Mouse (Mus musculus): ENCODE results near the gene Tmem200b. TPM values are rescaled to one million over a fixed set of nuclear protein-coding genes. Genes with fewer than 3 reads are reported as not detected.
A peak's percentile ranks its signal among the peaks of the same experiment; 100 is the strongest.

Gene Tmem200b
- total RNA-seq (2021) (1 to 10 TPM; 7.3 to 7.4 TPM), polyA plus RNA-seq (2012; rRNA removed) (6.9 and 10.4 TPM in 2 replicates)
- long read RNA-seq, partial matches to known transcripts, result 0 of 9 reads
- long read RNA-seq, other reads (novel, unspliced or antisense), result 9 of 9 reads

DNA sequence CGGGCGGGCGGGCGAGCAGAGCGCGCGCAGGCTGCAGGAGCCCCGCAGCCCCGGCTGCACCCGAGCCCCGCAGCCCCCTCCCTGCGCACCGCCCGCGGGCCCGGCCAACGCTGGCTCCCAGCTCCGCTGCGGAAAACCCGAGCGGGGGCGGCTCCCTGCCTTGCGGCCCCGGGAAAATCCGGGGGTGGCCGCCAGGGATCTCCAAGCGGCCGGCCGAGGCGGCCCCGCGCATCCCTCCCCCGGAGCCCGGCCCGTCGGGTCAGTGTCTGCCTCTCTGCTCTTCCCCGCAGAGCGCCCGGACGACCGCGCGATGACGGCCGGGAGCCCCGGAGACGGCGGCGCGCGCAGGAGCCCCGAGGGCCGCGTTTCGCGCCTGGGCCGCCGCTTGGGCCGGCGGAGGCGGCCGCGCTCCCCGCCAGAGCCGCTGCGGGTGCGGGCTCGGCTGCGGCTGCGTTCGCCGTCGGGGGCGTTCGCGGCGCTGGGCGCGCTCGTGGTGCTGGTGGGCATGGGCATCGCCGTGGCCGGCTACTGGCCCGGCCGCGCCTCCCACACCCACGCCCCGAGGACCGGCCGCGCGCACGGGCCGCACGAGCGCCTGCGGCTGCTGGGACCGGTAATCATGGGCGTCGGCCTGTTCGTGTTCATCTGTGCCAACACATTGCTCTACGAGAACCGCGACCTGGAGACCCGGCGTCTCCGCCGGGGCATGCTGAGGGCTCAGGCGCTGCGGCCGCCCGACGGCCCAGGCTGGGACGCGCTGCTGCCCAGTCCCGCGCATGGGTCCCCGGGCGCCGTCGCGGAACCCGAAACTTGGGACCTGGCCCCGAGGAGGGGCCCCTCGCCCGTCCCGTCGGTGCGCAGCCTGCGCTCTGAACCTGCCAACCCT, at the start of gene Tmem200b:
Gene Tmem200b (plus strand): TSS at position 311 of the 886 bp plus-strand sequence.
- 4% methylated on average over 130 of the region's 130 CpGs for WGBS
- peak; percentile 40 to 56 for DNase-seq
- no peaks in the 10 kb centered on the region for H3K79me2 ChIP-seq (replicated peaks; ENCODE audit: control insufficient read depth, insufficient read depth, low read length)
- H3K27me3 ChIP-seq (ENCODE audit: control insufficient read depth, insufficient read depth, low read length), result no peaks in the 10 kb centered on the region
- peak within 1 kb of the TSS; percentile 75 for H3K4me3 ChIP-seq
- peaks cover 10% of the 10 kb centered on the region for H3K4me1 ChIP-seq (ENCODE audit: control insufficient read depth, insufficient read depth, low read length)
- intact Hi-C loops (cut with DNase I), result no loop called here
- H3K36me3 ChIP-seq (ENCODE audit: control insufficient read depth, insufficient read depth, low read length), result no peaks in the 10 kb centered on the region
- TF ChIP-seq CTCF (IDR thresholded peaks at IDR 0.05), result 0 out of 2 replicates have a peak, but pooled peaks have one; percentile 10
- no peak for TF ChIP-seq POLR2A (IDR thresholded peaks at IDR 0.05; ENCODE audit: insufficient read depth, low read depth, low read length)
- H3K27ac ChIP-seq, result peak within 1 kb of the TSS; percentile 79
- peak within 1 kb of the TSS; percentile 78 for H3K9ac ChIP-seq (ENCODE audit: low read depth, low read length)

DNA sequence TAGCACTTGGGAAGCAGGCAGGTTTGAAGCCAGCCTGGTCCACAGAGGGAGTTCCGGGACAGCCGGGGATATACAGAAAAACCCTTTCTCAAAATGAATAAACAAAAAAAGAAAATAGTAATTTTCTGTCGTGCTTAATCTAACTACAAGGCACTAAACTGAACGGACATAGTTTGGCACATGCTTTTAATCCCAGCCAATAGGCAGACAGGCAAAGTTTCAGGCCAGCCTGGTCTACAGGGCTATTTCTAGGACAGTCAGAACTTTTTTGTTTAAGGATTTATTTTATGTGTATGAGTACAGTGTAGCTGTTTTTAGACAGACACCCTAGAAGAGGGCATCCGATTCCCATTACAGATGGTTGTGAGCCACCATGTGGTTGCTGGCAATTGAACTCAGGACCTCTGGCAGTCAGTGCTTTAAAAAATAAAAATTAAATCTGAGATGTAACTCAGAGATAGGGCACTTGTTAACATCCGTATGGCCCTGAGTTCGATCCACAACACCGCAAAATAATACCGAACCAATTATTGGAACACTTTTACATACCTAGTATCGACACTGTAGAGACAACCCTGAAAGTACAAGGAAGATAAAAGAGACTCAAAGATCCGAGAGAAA, 48.8 kb upstream of the Tmem200b start:
- WGBS, result 8% methylated on average over 11 of the region's 11 CpGs
- Histone ChIP-seq H3K79me2 (replicated peaks; ENCODE audit: control insufficient read depth, insufficient read depth, low read length) (peaks cover 3% of the 10 kb centered on the region), H3K36me3 (ENCODE audit: control insufficient read depth, insufficient read depth, low read length) (peaks cover 21% of the 10 kb centered on the region), H3K4me1 (ENCODE audit: control insufficient read depth, insufficient read depth, low read length) (peaks cover 16% of the 10 kb centered on the region), H3K4me3 (peak overlapping the region; percentile 85), H3K27me3 (ENCODE audit: control insufficient read depth, insufficient read depth, low read length) (no peaks in the 10 kb centered on the region), H3K27ac (peak overlapping the region; percentile 93), H3K9ac (ENCODE audit: low read depth, low read length) (peak overlapping the region; percentile 63; the same call in 1 of the 2 replicates)
- intact Hi-C loops (cut with DNase I), result no loop called here
- DNase-seq, result no peak
- no peak for TF ChIP-seq EP300 (IDR thresholded peaks at IDR 0.05; ENCODE audit: insufficient read depth, low read depth, low read length)
- no peak for TF ChIP-seq POLR2A (IDR thresholded peaks at IDR 0.05; ENCODE audit: insufficient read depth, low read depth, low read length)

GRCm38 (mm10) chr4:131873293-131874168, 48.0 kb upstream of the Tmem200b start, which contains the start of gene Srsf4:
Srsf4 (plus strand) TSS chr4:131873617.
- H3K27ac ChIP-seq, result peak within 1 kb of the TSS; percentile 100
- peaks cover 20% of the 10 kb centered on the region for H3K4me1 ChIP-seq (ENCODE audit: control insufficient read depth, insufficient read depth, low read length)
- DNase-seq, result peak; percentile 93 to 97
- no peaks in the 10 kb centered on the region for H3K27me3 ChIP-seq (ENCODE audit: control insufficient read depth, insufficient read depth, low read length)
- TF ChIP-seq EP300 (IDR thresholded peaks at IDR 0.05; ENCODE audit: insufficient read depth, low read depth, low read length) (peak; percentile 65; the same call in 1 of the 2 replicates), CTCF (IDR thresholded peaks at IDR 0.05) (no peak), POLR2A (IDR thresholded peaks at IDR 0.05; ENCODE audit: insufficient read depth, low read depth, low read length) (peak; percentile 99)
- H3K4me3 ChIP-seq, result peak within 1 kb of the TSS; percentile 98
- H3K36me3 ChIP-seq (ENCODE audit: control insufficient read depth, insufficient read depth, low read length), result peaks cover 24% of the 10 kb centered on the region
- intact Hi-C loops (cut with DNase I), result loop anchor here (2.0 kb wide), 1 partner anchor 41 kb away; no protein-coding TSS in a partner anchor
- H3K9ac ChIP-seq (ENCODE audit: low read depth, low read length), result peak within 1 kb of the TSS; percentile 99
- H3K79me2 ChIP-seq (replicated peaks; ENCODE audit: control insufficient read depth, insufficient read depth, low read length), result peaks cover 3% of the 10 kb centered on the region
- WGBS, result under 1% methylated on average over 113 of the region's 116 CpGs

DNA sequence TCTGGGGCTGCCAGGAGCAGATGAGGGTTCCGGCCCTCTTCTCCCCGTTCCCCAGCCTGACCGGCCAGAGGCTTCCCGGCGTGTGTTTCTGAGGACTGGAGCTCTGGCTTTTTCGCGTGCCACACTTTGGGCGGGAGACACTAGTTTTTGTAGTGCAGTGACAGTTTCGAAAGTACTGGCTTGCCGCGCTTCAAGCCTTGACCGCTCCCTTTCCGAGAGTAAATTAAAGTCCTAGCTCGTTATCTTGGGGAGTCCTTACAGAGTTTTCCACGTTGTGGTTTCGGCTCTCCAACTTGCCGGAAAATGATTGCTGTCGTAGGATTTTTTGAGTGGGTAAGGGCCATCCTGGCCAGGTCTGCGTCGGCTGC, 47.4 kb upstream of the Tmem200b start:
- Histone ChIP-seq H3K27ac (peak overlapping the region; percentile 100), H3K79me2 (replicated peaks; ENCODE audit: control insufficient read depth, insufficient read depth, low read length) (peaks cover 3% of the 10 kb centered on the region), H3K9ac (ENCODE audit: low read depth, low read length) (peak overlapping the region; percentile 99), H3K36me3 (ENCODE audit: control insufficient read depth, insufficient read depth, low read length) (peaks cover 24% of the 10 kb centered on the region), H3K27me3 (ENCODE audit: control insufficient read depth, insufficient read depth, low read length) (no peaks in the 10 kb centered on the region), H3K4me1 (ENCODE audit: control insufficient read depth, insufficient read depth, low read length) (peaks cover 21% of the 10 kb centered on the region), H3K4me3 (peak overlapping the region; percentile 98)
- intact Hi-C loops (cut with DNase I), result loop anchor here (2.0 kb wide), 1 partner anchor 41 kb away; no protein-coding TSS in a partner anchor
- DNase-seq, result no peak
- under 1% methylated on average over 20 of the region's 20 CpGs for WGBS
- no peak for TF ChIP-seq EP300 (IDR thresholded peaks at IDR 0.05; ENCODE audit: insufficient read depth, low read depth, low read length)

- H3K4me3 ChIP-seq, result peak overlapping the region; percentile 98
- WGBS, result 2% methylated on average over 11 of the region's 11 CpGs
- intact Hi-C loops (cut with DNase I), result loop anchor here (2.0 kb wide), 1 partner anchor 40 kb away; no protein-coding TSS in a partner anchor
- peaks cover 25% of the 10 kb centered on the region for H3K4me1 ChIP-seq (ENCODE audit: control insufficient read depth, insufficient read depth, low read length)
- peak overlapping the region; percentile 100 for H3K27ac ChIP-seq
- H3K27me3 ChIP-seq (ENCODE audit: control insufficient read depth, insufficient read depth, low read length), result no peaks in the 10 kb centered on the region
- TF ChIP-seq EP300 (IDR thresholded peaks at IDR 0.05; ENCODE audit: insufficient read depth, low read depth, low read length) (no peak), CTCF (IDR thresholded peaks at IDR 0.05) (no peak), POLR2A (IDR thresholded peaks at IDR 0.05; ENCODE audit: insufficient read depth, low read depth, low read length) (no peak)
- peak overlapping the region; percentile 99 for H3K9ac ChIP-seq (ENCODE audit: low read depth, low read length)
- no peak for DNase-seq
- H3K79me2 ChIP-seq (replicated peaks; ENCODE audit: control insufficient read depth, insufficient read depth, low read length), result peaks cover 6% of the 10 kb centered on the region
- H3K36me3 ChIP-seq (ENCODE audit: control insufficient read depth, insufficient read depth, low read length), result peaks cover 27% of the 10 kb centered on the region
These were observed 47.0 kb upstream of the Tmem200b start for GRCm38 (mm10) chr4:131874567-131874966.

All from heart, adult 2 months (tissue).